Mouse (Mus musculus) midbrain, embryonic 13.5 days (tissue): Measurements from ENCODE around the gene Dglucy. TPM values are rescaled to one million over a fixed set of nuclear protein-coding genes. Genes with fewer than 3 reads are reported as not detected.

Experiments
- ATAC-seq: fragments of 200-750 bp; cut with Nextera tagmentation; 2 replicates; pipeline ENCODE4 v1.8.0; 2017; ENCODE audit warnings: mild to moderate bottlenecking, moderate TSS enrichment, moderate library complexity
- H3K27ac ChIP-seq: fragments of 300-500 bp; sonication (generic); 2 replicates; pipeline ENCODE4 v1.5.1; 2015; ENCODE audit warnings: inconsistent platforms, mild to moderate bottlenecking, moderate library complexity
- H3K27me3 ChIP-seq: fragments of 300-500 bp; sonication (generic); 2 replicates; pipeline ENCODE4 v1.6.1; 2015; ENCODE audit warnings: mild to moderate bottlenecking, inconsistent platforms
- H3K36me3 ChIP-seq: fragments of 300-500 bp; sonication (generic); 2 replicates; pipeline ENCODE4 v1.6.1; 2015; ENCODE audit warnings: mild to moderate bottlenecking, inconsistent platforms
- H3K4me1 ChIP-seq: fragments of 300-500 bp; sonication (generic); replicated peaks from 2 replicates; pipeline ENCODE4 v1.6.1; 2015; ENCODE audit warnings: inconsistent platforms
- H3K4me2 ChIP-seq: fragments of 300-500 bp; sonication (generic); replicated peaks from 2 replicates; pipeline ENCODE4 v1.6.1; 2015; ENCODE audit warnings: moderate library complexity, mild to moderate bottlenecking, inconsistent platforms
- H3K4me3 ChIP-seq: fragments of 300-500 bp; sonication (generic); replicated peaks from 2 replicates; pipeline ENCODE4 v1.5.1; 2015; ENCODE audit warnings: mild to moderate bottlenecking, inconsistent platforms
- H3K9ac ChIP-seq: fragments of 300-500 bp; sonication (generic); replicated peaks from 2 replicates; pipeline ENCODE4 v1.6.1; 2015; ENCODE audit warnings: mild to moderate bottlenecking, inconsistent platforms
- H3K9me3 ChIP-seq: fragments of 300-500 bp; sonication (generic); 2 replicates; pipeline ENCODE4 v1.6.1; 2016; ENCODE audit warnings: mild to moderate bottlenecking, inconsistent platforms
- WGBS: fragments of 180-500 bp; shearing (Covaris S2); methylation state at CpG from one replicate; pipeline ENCODE4 v1.1.7; 2015; 5-methylcytosine and 5-hydroxymethylcytosine counted together
- polyA plus RNA-seq: library from polyadenylated mRNA; unstranded; fragments of >200 nt; fragmentation: Nextera tagmentation; extraction: Ambion mirVana; gene quantifications from 2 replicates; pipeline ENCODE4 v1.2.1, GENCODE M21; 2015

Gene Dglucy
- polyA plus RNA-seq, 1 experiment from 2014 or later, result 2.1 TPM

- Histone ChIP-seq H3K9ac (no peak overlapping the region), H3K36me3 (peaks cover 85% of the 10 kb centered on the region), H3K27me3 (no peaks in the 10 kb centered on the region), H3K9me3 (no peaks in the 10 kb centered on the region), H3K4me2 (no peak overlapping the region), H3K4me1 (no peaks in the 10 kb centered on the region), H3K27ac (no peak overlapping the region), H3K4me3 (no peak overlapping the region)
- WGBS, result 91% methylated on average over 12 of the region's 12 CpGs
- ATAC-seq, result no peak
Observed at GRCm38 (mm10) chr12:100945501-100945900, 166.6 kb downstream of the Dglucy start.

GRCm38 (mm10) chr12:100945948-100946347 lies 167.1 kb downstream of the Dglucy start:
- no peaks in the 10 kb centered on the region for H3K27me3 ChIP-seq
- no peak overlapping the region for H3K27ac ChIP-seq
- H3K4me2 ChIP-seq, result no peak overlapping the region
- ATAC-seq, result no peak
- H3K36me3 ChIP-seq, result peaks cover 80% of the 10 kb centered on the region
- 94% methylated on average over 12 of the region's 12 CpGs for WGBS
- H3K4me3 ChIP-seq, result no peak overlapping the region
- H3K9me3 ChIP-seq, result no peaks in the 10 kb centered on the region
- H3K4me1 ChIP-seq, result no peaks in the 10 kb centered on the region
- H3K9ac ChIP-seq, result no peak overlapping the region

Other genes with a start within 250 kb of the Dglucy start
- gene Rps6ka5, start 52.1 kb upstream of the Dglucy start, polyA plus RNA-seq, result 6.3 and 6.4 TPM in 2 replicates
- 1.5 and 1.6 TPM in 2 replicates for gene Gpr68, start 129.1 kb downstream of the Dglucy start, polyA plus RNA-seq
- gene Ccdc88c, start 250.0 kb downstream of the Dglucy start, polyA plus RNA-seq, result 15.6 and 16.5 TPM in 2 replicates